12 mouse cellular contexts compared by ENCODE assay signal in genomic region chr4:152579956-152580355, GRCm38 (mm10).
DNase-seq lines count a peak whose midpoint lies in the region.
"Had no signal": no experiment of that assay in that cellular context is flagged by ENCODE, and none has a peak within 500 bp of the region (broad histone marks: within the 10 kb centered on the region; RNA-seq: fewer than 3 reads in every experiment).

No protein-coding gene starts in this region.

- intact Hi-C loops in left cerebral cortex, postnatal 14 days (cut with DNase I): no loop called here

- peak; percentile 21 for DNase-seq in adrenal gland, adult 8-10 months
- DNase-seq in adrenal gland, postnatal 25 days: no peak
- DNase-seq in 3T3-L1 (ENCODE audit: low read depth, low spot score): peak; percentile 14
- peak; percentile 0 for DNase-seq in fibroblast of lung, adult 2 months (ENCODE audit: low read depth)
- DNase-seq in left cerebral cortex, postnatal 14 days (ENCODE audit: low spot score in 2 of 2): no peak
- DNase-seq: B cell, adult 2 months; cerebellum, adult 11-12 months; cerebellum, adult 2 months; cerebellum, adult 9-10 months; cerebellum, postnatal 10 days; cerebellum, postnatal 25 days; forebrain, postnatal 0 days had no signal

Comparison
In these comparisons a context has a peak if more than half of its experiments do, and no peak if none do; other contexts are left out.
1. DNase-seq: peak in adrenal gland, adult 8-10 months (single experiment), 3T3-L1 (single experiment) and fibroblast of lung, adult 2 months (single experiment); none in adrenal gland, postnatal 25 days (single experiment) and left cerebral cortex, postnatal 14 days (0 of 2).